Mouse (Mus musculus) spleen, postnatal 14 days (tissue): ENCODE data around the gene Tdrd9.

Source experiments
- DNase-seq, 2 experiments: peaks; one replicate each; pipeline ENCODE4 v3.0.0; 2021 to 2022; ENCODE audit warnings: low spot score in 2 of 2

Gene Tdrd9

GRCm38 (mm10) chr12:111958101-111958865 lies 13.1 kb upstream of the Tdrd9 start:
- DNase-seq = peak; percentile 49 to 68

GRCm38 (mm10) chr12:111963339-111963738 lies 8.0 kb upstream of the Tdrd9 start:
- no peak for DNase-seq

- peak; percentile 90 to 96 for DNase-seq
These were observed 4.6 kb upstream of the Tdrd9 start, which contains the start of gene Atp5mpl for GRCm38 (mm10) chr12:111966683-111967173. Gene Atp5mpl (minus strand): TSS chr12:111966977.

- DNase-seq = no peak
These were observed 1.3 kb upstream of the Tdrd9 start for GRCm38 (mm10) chr12:111970085-111970484.

- DNase-seq = no peak
These were observed 1.1 kb downstream of the Tdrd9 start for GRCm38 (mm10) chr12:111972504-111972903.

GRCm38 (mm10) chr12:111974578-111974977 lies 3.2 kb downstream of the Tdrd9 start:
- DNase-seq = no peak

GRCm38 (mm10) chr12:111977138-111977537 lies 5.8 kb downstream of the Tdrd9 start:
- no peak for DNase-seq

GRCm38 (mm10) chr12:111978274-111978673 lies 6.9 kb downstream of the Tdrd9 start:
- DNase-seq = no peak

GRCm38 (mm10) chr12:111980887-111981367 lies 9.6 kb downstream of the Tdrd9 start, which contains the start of gene Rd3l:
Gene Rd3l (minus strand): TSS chr12:111981317.
- DNase-seq = no peak

- DNase-seq = no peak
These were observed 10.5 kb downstream of the Tdrd9 start for GRCm38 (mm10) chr12:111981831-111982230.

- no peak for DNase-seq
These were observed 11.8 kb downstream of the Tdrd9 start for GRCm38 (mm10) chr12:111983165-111983564.

- DNase-seq = no peak
These were observed 15.4 kb downstream of the Tdrd9 start for GRCm38 (mm10) chr12:111986756-111987155.

GRCm38 (mm10) chr12:111992626-111993025 lies 21.3 kb downstream of the Tdrd9 start:
- no peak for DNase-seq

- no peak for DNase-seq
These were observed 23.8 kb downstream of the Tdrd9 start for GRCm38 (mm10) chr12:111995161-111995560.

GRCm38 (mm10) chr12:111999735-112000134 lies 28.4 kb downstream of the Tdrd9 start:
- no peak for DNase-seq

GRCm38 (mm10) chr12:112001223-112001622 lies 29.9 kb downstream of the Tdrd9 start:
- peak in 1 of 2 experiments; percentile 36 for DNase-seq

GRCm38 (mm10) chr12:112012511-112013270 lies 41.3 kb downstream of the Tdrd9 start:
- DNase-seq = no peak

GRCm38 (mm10) chr12:112013271-112013801 lies 42.0 kb downstream of the Tdrd9 start:
- no peak for DNase-seq

- no peak for DNase-seq
These were observed 45.0 kb downstream of the Tdrd9 start for GRCm38 (mm10) chr12:112016346-112016745.

- no peak for DNase-seq
These were observed 51.9 kb downstream of the Tdrd9 start for GRCm38 (mm10) chr12:112023306-112023705.

GRCm38 (mm10) chr12:112024581-112025310 lies 53.4 kb downstream of the Tdrd9 start:
- no peak for DNase-seq
